Mouse (Mus musculus): ENCODE results near the gene Vgll2.

- TF ChIP-seq EP300 (IDR thresholded peaks at IDR 0.05; ENCODE audit: low read depth in 1 of 2, low read length in 2 of 2) (no peak), USF1 (IDR thresholded peaks at IDR 0.05; ENCODE audit: low read depth, low read length) (no peak), POLR2AphosphoS5 (IDR thresholded peaks at IDR 0.05; ENCODE audit: borderline replicate concordance, low read depth, low read length) (no peak), NELFE (IDR thresholded peaks at IDR 0.05; ENCODE audit: low read depth, low read length) (no peak), POLR2A (IDR thresholded peaks at IDR 0.05; ENCODE audit: control insufficient read depth in 1 of 2, insufficient read depth in 1 of 2, low read depth in 1 of 2, low read length in 2 of 2, poor library complexity in 1 of 2) (no peak), GATA1 (IDR thresholded peaks at IDR 0.05; ENCODE audit: low read depth, low read length) (no peak), TCF12 (IDR thresholded peaks at IDR 0.05; ENCODE audit: low read depth, low read length) (no peak), CTCF (IDR thresholded peaks at IDR 0.05 in 2 of 3, conservative IDR thresholded peaks at IDR 0.05 in 1 of 3; ENCODE audit: control insufficient read depth in 1 of 3, insufficient read depth in 1 of 3, low read depth in 2 of 3, low read length in 3 of 3, poor library complexity in 1 of 3, severe bottlenecking in 1 of 3) (peak in 2 of 3 experiments; percentile 32 to 47; a peak in 4 of 6 replicates)
These were observed 50.2 kb downstream of the Vgll2 start for GRCm38 (mm10) chr10:52072482-52072881.
